Mouse (Mus musculus) spleen, postnatal 0 days (tissue): ENCODE data around the gene 2210017I01Rik. TPM values are rescaled to one million over a fixed set of nuclear protein-coding genes. Genes with fewer than 3 reads are reported as not detected.

ENCODE experiments used
- polyA plus RNA-seq: library from polyadenylated mRNA; unstranded; fragments of >200 nt; fragmentation: Nextera tagmentation; extraction: Ambion mirVana; gene quantifications from 2 replicates; pipeline ENCODE4 v1.2.1, GENCODE M21; 2015

2210017I01Rik gene
- polyA plus RNA-seq, result not detected in 2 replicates

GRCm38 (mm10) chr3:92607392-92607791 lies at the start of gene 2210017I01Rik:
2210017I01Rik (minus strand) TSS chr3:92607492.

GRCm38 (mm10) chr3:92656826-92657225 lies 49.5 kb upstream of the 2210017I01Rik start, which contains the start of gene Lce1b:
Lce1b (minus strand) TSS chr3:92656926.

GRCm38 (mm10) chr3:92648207-92648606 lies 40.9 kb upstream of the 2210017I01Rik start, which contains the start of gene Lce1a1:
Lce1a1 (minus strand) TSS chr3:92648307.

GRCm38 (mm10) chr3:92621560-92621959 lies 14.3 kb upstream of the 2210017I01Rik start, which contains the start of gene Lce6a:
Lce6a (minus strand) TSS chr3:92621660.

GRCm38 (mm10) chr3:92588858-92589257 lies 18.4 kb downstream of the 2210017I01Rik start, which contains the start of gene Smcp:
Smcp (minus strand) TSS chr3:92588997.

GRCm38 (mm10) chr3:92573449-92574041 lies 33.7 kb downstream of the 2210017I01Rik start, which contains the start of gene Ivl:
Ivl (minus strand) TSS chr3:92573735.

Other genes with a start within 250 kb of the 2210017I01Rik start
- not detected in 2 replicates for gene Sprr2f, start 242.3 kb downstream of the 2210017I01Rik start, polyA plus RNA-seq
- not detected in 2 replicates for gene Sprr2h, start 221.8 kb downstream of the 2210017I01Rik start, polyA plus RNA-seq
- gene Sprr2i, start 199.5 kb downstream of the 2210017I01Rik start, polyA plus RNA-seq, result not detected in 2 replicates
- not detected in 2 replicates for gene Sprr2j-ps, start 189.4 kb downstream of the 2210017I01Rik start, polyA plus RNA-seq
- gene Gm9774, start 178.1 kb downstream of the 2210017I01Rik start, polyA plus RNA-seq, result 6.8 and 7.6 TPM in 2 replicates
- not detected in 2 replicates for gene Sprr2k, start 174.9 kb downstream of the 2210017I01Rik start, polyA plus RNA-seq
- not detected in 2 replicates for gene Sprr1b, start 168.7 kb downstream of the 2210017I01Rik start, polyA plus RNA-seq
- 0.11 TPM in 1 of 2 replicates, not detected in the other for gene Sprr3, start 148.8 kb downstream of the 2210017I01Rik start, polyA plus RNA-seq
- 0.17 TPM in 1 of 2 replicates, not detected in the other for gene Sprr1a, start 121.6 kb downstream of the 2210017I01Rik start, polyA plus RNA-seq
- gene Sprr4, start 107.0 kb downstream of the 2210017I01Rik start, polyA plus RNA-seq, result not detected in 2 replicates
- gene 2310046K23Rik, start 73.0 kb downstream of the 2210017I01Rik start, polyA plus RNA-seq, result not detected in 2 replicates
- 0.12 and 0.19 TPM in 2 replicates for gene Ivl, start 33.8 kb downstream of the 2210017I01Rik start, polyA plus RNA-seq
- not detected in 2 replicates for gene Smcp, start 18.5 kb downstream of the 2210017I01Rik start, polyA plus RNA-seq
- gene Lce6a, start 14.2 kb upstream of the 2210017I01Rik start, polyA plus RNA-seq, result not detected in 2 replicates
- not detected in 2 replicates for gene Lce1a1, start 40.8 kb upstream of the 2210017I01Rik start, polyA plus RNA-seq
- gene Lce1b, start 49.4 kb upstream of the 2210017I01Rik start, polyA plus RNA-seq, result not detected in 2 replicates
- gene Lce1a2, start 62.8 kb upstream of the 2210017I01Rik start, polyA plus RNA-seq, result not detected in 2 replicates
- gene Lce1c, start 71.8 kb upstream of the 2210017I01Rik start, polyA plus RNA-seq, result 0.17 TPM in 1 of 2 replicates, not detected in the other
- not detected in 2 replicates for gene Lce1d, start 79.7 kb upstream of the 2210017I01Rik start, polyA plus RNA-seq
- not detected in 2 replicates for gene Lce1e, start 101.6 kb upstream of the 2210017I01Rik start, polyA plus RNA-seq
- gene Lce1f, start 112.9 kb upstream of the 2210017I01Rik start, polyA plus RNA-seq, result not detected in 2 replicates
- not detected in 2 replicates for gene Gm38119, start 131.6 kb upstream of the 2210017I01Rik start, polyA plus RNA-seq
- not detected in 2 replicates for gene Lce1g, start 144.8 kb upstream of the 2210017I01Rik start, polyA plus RNA-seq
- gene Lce1h, start 157.6 kb upstream of the 2210017I01Rik start, polyA plus RNA-seq, result not detected in 2 replicates
- not detected in 2 replicates for gene Lce1i, start 171.4 kb upstream of the 2210017I01Rik start, polyA plus RNA-seq
- not detected in 2 replicates for gene Lce1j, start 183.0 kb upstream of the 2210017I01Rik start, polyA plus RNA-seq
- gene Lce1k, start 200.4 kb upstream of the 2210017I01Rik start, polyA plus RNA-seq, result not detected in 2 replicates
- gene Kprp, start 219.8 kb upstream of the 2210017I01Rik start, polyA plus RNA-seq, result not detected in 2 replicates
- not detected in 2 replicates for gene Lce1l, start 243.8 kb upstream of the 2210017I01Rik start, polyA plus RNA-seq